Mouse (Mus musculus) heart, adult 2 months (tissue): ENCODE measurements around the gene Dnajc30.

Experiments used
- CTCF ChIP-seq: fragments of 200-600 bp; IDR thresholded peaks from 2 replicates; pipeline ENCODE4 v1.8.1; 2022; ENCODE audit warnings: antibody characterized with exemption, mild to moderate bottlenecking, moderate library complexity
- EP300 ChIP-seq: fragments of 200-500 bp; IDR thresholded peaks from 2 replicates; pipeline ENCODE4 v1.6.1; 2011; ENCODE audit warnings: low read depth, low read length, control low read depth; ENCODE audit not compliant: insufficient read depth
- POLR2A ChIP-seq: fragments of 200-500 bp; IDR thresholded peaks from 2 replicates; pipeline ENCODE4 v1.6.1; 2011; ENCODE audit warnings: mild to moderate bottlenecking, low read depth, low read length, control low read depth; ENCODE audit not compliant: insufficient read depth

- TF ChIP-seq CTCF (peak; percentile 64), POLR2A (no peak), EP300 (no peak)
Measured at GRCm38 (mm10) chr5:135103999-135104660, 40.1 kb downstream of the Dnajc30 start.
